Mouse (Mus musculus): ENCODE data around the gene Klhl42.

Gene Klhl42

DNA sequence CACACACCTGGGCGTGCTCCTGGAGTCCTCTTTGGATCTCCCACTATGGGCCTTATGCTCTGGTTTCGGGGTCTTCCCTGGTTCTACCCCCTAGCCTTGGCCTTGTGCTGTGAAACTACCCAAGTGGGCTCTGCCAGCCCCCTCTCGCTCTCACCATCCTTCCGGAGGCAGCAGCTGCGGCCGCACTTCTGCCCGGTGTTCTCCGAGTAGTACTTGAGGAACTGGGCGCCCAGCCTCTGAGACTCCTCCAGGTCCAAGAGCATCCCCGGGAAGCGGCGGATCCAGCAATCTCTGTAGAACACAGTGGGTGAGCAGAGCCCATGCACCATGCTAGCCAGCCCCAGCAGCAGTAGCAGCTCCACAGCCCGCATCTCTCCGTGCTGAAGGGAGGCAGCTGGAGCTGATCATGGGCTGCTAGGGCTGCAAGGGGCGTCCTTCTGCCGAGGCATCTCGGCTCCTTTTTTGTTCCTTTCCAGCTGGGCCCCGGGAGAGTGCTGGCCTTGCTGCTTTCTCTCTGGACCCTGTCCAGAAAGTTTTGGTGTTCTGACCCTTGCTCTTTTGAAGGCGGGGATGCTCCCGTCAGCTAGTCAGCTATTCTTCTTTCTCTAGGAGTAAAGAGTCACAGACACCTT is 4.5 kb upstream of the Klhl42 start, which contains the start of gene Mansc4:
Gene Mansc4 (minus strand): TSS at position 439 of the 632 bp plus-strand sequence.
- DNase-seq (ENCODE audit: low spot score in 2 of 2): peak in 1 of 2 experiments; percentile 62

DNA sequence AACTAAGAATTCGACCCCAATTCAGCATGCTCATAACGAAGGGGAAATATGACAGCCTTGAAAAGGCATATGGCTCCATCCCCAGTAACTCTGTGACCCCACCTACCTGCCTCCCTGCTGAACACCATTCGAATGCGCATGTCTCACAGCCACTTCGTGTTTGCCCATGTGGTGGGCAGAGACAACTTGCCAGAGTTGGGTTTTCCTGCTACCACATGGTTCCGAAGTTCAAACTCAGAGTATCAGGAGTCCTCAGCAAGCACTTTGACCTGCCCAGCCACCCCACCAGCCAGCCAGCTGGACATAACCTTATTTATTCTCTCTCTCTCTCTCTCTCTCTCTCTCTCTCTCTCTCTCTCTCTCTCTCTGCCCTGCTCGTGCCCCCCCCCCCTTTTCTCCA is 3.4 kb upstream of the Klhl42 start:
- DNase-seq (ENCODE audit: low spot score in 2 of 2): no peak

DNA sequence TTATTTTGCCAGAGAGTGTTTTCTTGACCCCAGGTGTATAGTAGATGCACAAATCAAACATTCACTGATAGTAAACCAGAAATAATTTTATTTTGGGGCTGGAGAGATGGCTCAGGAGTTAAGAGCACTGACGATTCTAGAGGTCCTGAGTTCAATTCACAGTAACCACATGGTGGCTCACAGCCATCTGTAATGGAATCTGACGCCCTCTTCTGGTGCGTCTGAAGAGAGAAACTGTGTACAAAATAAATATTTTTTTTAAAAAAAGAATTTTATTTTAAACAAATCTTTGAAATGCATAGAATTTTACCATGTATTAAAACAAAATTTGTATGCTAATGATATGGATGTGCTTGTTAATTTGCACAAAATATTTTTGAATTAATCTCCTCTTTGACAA is 2.7 kb upstream of the Klhl42 start:
- DNase-seq (ENCODE audit: low spot score in 2 of 2): no peak

DNA sequence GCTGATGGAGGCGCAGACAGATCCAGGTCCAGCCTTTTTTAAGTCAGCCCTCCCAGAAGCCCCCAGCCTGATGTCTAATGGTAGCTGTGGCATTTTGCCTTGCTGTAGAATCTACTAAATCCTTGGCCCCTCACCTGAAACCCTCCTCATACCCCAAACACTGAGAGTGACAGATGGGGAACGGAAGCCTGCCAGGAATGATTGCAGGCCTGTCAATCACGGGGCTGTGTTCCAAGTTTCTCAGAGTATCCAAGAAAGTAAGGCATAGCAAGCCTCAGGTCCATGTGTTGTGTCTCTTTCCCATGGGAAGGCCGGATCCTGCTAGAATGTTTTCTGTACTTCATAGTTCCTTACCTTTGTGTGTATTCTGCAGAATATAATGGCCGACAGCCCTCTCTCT is 988 bp upstream of the Klhl42 start:
- no peak for DNase-seq (ENCODE audit: low spot score in 2 of 2)

DNA sequence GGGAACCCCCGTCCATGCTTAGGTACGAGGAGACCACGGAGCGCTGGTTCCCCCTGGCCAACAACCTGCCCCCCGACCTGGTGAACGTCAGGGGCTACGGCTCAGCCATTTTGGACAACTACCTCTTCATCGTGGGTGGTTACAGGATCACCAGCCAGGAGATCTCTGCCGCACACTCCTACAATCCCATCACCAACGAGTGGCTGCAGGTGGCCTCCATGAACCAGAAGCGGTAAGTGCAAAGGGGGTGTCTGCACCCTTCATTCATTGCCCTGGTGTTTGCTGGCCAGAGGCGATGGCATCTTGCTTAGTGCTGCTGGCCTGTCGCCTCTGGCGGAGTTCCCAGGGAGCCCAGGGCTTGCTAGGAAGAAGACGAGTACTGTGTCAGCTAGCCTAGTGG is 957 bp downstream of the Klhl42 start:
- DNase-seq (ENCODE audit: low spot score in 2 of 2): no peak

DNA sequence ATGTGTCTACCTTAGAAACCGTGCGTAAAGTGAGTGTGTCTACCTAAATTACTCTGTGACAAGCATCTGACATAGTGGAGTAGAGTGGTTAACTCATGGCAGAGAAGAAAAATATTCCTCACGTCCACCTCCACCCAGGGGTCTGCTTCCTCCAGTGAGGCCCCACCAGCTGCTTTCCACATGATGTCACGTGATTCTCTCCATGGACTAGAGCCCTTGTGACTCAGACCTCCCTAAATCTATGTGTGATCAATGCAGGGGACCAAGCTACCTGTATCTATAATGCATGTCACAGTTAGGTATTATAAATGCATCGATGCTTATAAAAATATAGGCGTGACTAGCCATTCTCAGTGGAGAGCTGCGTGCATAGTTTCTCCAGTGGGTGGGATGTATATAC is 3.6 kb downstream of the Klhl42 start:
- no peak for DNase-seq (ENCODE audit: low spot score in 2 of 2)

DNA sequence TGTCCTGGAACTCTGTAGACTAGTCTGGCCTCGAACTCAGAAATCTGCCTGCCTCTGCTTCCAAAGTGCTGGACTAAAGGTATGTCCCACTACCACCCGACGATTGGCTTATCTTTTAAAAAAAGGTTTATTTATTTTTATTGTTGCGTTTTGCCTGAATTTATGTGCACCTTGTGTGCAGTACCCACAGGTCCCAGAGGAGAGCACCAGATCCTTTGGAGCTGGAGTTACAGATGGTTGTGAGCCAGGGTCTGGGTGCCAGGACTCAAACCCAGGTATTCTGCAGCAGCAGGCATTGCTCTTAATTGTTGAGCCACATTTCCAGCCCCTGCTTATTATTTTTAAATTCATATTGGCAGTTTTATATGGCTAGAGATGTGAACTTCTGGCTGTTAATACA is 4.9 kb downstream of the Klhl42 start:
- no peak for DNase-seq (ENCODE audit: low spot score in 2 of 2)

DNA sequence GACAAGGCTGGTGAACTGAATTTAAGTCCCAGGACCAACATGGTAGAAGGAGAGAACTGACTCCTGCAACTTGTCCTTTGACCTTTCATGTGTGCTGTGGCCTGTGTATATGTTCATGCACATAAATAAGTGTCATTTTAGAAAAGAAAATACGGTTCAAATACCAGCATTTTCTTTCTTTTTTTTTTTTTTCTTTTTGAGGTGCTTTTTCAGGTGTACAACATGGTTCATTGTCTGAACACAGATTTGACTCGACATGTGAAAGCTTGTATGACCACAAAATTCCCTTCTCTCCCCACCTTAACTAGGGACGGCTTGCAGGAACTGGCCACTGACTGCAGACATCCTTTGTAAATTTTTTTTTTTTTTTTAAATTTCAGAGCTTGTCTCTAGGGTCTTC is 5.8 kb downstream of the Klhl42 start:
- DNase-seq (ENCODE audit: low spot score in 2 of 2): no peak

DNA sequence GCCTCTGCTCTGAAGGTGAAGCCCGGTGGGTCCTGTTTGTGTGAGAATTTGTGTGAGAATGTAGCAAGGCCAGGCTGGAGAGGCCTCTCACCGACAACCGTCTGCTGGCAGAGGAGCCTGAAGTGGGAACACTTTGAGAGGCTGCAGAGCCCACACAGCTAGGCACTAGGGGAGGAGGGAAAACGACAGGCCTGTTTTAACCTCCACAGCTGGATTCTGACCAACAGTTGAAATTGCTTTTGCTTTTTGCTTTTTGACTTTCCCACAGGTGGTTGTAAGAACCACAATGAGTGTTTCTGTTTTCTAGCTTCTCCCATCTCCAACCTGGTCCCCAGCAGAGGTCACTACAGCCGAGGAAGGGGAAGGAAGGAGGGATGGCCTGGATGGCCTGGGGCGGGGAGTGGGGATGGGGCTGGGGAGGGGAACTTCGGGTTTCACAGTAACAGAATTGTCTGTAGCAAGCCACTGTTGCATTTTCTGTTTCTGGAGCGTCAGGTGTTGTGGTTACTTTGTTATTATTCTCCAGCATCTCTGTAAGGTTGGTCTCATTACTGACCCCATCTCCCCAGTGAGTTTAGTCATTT is 6.3 kb downstream of the Klhl42 start:
- DNase-seq (ENCODE audit: low spot score in 2 of 2): no peak

DNA sequence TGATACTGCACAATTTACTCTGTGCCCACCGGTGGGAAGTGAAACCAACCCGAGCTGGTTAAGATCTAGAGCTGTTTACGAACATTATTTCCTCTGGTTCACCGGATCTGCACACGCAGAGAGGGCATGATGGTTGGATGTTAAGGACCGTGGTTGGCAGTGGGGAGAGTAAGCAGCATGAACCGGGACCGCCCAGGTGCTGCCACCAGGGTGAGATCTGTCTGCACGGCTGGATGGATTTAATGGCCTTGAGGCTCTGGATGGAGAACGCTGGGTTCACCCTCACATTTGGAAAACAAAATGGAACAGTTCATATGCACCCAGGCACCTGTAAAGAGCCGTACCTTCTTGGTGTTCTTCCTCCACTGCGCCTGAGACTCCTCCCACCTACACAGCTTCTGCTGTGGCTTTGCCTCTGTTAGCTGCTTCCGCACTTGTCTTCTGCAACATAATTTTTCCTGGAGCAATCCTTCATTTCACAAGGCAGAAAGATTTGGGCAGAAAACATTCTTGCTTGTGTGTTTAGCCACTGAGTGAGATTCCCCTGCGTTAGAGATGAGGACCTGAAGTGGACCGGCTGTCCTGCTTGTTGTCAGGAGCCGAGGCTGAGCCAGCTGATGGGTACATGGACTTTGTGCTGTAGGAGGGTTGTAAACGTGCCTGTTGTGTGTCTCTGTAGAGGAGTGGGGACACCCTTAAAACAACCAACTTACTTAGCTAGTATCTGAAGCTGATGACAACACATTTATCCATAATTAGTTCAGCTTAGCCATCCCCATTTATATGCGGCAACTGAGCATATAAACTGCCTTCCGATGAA is 8.5 kb downstream of the Klhl42 start:
- no peak for DNase-seq (ENCODE audit: low spot score in 2 of 2)

DNA sequence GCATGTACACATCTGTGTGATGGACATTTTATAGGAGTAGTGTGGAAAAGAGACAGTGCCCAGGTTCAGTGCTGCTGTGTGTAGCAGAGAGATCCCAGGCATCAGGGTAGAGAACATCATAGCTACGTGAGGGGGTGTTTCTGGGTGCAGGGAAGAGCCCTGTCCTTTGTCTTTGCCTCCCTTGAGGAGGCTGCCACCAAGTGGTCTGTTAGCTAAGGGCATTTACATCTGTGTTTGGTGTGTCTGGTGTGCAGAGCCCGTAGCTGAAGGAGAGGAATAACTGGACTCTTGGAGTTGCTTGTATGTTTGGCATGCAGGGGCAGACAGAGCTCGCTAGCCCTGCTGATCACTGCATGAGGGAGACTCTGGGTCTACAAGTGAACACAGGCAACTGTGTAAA is 11.1 kb downstream of the Klhl42 start:
- no peak for DNase-seq (ENCODE audit: low spot score in 2 of 2)

DNA sequence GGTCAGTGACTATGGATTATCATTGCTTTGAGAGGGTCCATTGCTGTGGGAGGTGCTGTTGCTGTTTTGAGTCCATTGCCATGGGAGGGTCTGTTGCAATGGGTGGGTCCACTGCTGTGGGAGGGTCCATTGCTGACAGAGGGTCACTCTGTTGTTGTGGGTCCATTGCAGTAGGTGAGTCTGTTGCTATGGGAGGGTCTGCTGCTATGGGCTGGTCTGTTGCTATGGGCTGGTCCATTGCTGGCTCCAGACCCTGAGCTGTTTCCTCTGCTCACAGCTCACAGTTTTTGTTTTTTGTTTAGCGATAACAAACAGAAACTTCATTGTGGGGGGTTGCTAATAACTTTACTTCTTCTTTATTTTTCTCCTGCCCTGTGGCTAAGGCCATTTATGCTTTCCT is 14.3 kb downstream of the Klhl42 start:
- no peak for DNase-seq (ENCODE audit: low spot score in 2 of 2)

DNA sequence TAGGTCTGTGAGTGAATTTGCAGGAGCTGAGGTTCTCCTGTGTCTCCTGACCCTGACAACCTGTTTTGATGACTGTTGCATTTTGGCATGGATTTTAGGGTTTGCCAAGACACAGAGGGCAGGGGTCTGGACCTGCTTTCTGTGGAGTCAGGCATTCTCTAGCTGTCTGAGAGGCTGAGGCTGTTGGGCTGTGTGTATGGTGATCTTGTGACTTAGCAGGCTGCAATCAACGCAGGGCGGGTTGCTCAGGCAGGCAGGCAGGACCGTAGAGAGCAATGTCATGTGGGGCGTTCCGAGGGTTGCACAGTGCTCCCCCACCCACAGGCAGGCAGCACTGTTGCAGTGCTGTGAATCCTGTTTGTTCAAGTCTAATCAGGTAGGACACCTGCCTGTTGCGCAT is 15.5 kb downstream of the Klhl42 start:
- no peak for DNase-seq (ENCODE audit: low spot score in 2 of 2)

DNA sequence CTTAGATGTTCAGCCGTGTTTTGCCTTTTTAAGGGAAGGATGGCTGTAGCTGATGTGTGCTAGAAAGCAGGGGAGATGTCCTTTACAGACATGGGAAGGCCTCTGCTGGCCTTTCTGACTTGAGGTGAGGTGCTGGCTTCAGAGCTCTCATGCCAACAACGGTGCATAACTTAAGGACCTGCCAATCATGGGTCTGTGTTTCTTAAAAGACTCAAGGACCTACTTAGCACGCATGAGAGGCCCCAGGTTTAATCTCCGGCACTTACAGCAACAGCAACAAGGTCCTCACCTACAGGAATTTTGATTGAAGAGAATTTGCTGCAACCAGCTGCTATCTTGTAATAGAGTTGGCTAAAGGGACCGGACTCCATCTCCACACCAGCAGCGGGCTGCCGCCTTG is 18.1 kb downstream of the Klhl42 start:
- no peak for DNase-seq (ENCODE audit: low spot score in 2 of 2)

DNA sequence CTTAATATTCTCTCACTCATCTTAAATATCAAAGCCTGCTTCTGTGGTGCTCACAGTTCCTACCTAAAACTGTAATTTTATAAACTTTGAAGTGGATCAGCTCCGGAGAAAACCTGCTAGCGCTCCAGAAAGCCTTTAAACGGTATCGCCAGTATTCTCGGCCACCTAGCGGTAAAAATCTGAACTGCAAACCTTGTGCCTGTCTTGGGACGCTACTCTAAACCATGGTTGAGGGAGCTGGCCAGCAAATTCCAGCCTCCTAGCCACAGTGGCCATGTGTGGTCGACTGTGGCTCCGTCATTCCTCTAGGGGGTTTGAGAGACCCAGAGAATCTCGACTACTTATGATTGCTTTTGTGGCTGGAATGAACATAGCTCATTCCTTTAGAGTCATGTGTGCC is 25.4 kb downstream of the Klhl42 start:
- DNase-seq (ENCODE audit: low spot score in 2 of 2): peak; percentile 58 to 86

DNA sequence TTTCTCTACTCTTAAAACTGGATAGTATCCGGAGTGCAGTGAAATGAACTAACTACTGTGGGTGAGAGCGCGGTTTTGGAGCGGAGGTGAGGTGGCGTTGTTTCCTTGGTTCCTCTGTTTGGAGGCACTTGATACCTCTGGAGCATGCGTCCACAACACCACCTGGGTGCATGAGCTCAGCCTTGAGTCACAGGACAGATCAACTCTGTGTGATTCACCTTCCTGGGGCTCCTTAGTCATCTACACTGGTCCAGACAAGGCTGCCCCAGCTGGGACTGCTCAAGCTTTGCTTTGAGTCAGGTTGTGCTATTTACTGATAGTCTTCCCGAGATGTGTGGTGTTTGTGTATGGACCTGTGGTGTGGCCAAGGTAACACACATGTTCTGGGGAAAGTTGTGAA is 26.6 kb downstream of the Klhl42 start:
- no peak for DNase-seq (ENCODE audit: low spot score in 2 of 2)

DNA sequence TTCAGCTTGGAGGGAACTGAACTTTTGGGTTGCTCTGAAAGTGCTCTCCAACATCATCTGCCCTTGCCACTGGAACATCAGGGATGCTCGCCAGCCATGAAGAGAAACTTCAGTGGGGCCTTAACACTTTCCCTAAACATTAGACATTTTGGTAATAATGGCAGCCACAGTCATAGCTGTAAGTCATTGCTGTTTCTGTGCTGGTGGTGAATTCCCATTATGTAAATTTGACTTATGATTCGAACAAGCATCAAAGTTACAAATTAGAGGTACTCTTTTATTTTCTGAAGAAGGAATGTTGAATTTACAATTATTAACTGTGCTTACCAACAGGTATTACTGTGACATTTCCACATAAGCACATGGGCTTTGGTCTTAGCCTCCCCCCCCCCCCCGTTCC is 27.0 kb downstream of the Klhl42 start:
- no peak for DNase-seq (ENCODE audit: low spot score in 2 of 2)

DNA sequence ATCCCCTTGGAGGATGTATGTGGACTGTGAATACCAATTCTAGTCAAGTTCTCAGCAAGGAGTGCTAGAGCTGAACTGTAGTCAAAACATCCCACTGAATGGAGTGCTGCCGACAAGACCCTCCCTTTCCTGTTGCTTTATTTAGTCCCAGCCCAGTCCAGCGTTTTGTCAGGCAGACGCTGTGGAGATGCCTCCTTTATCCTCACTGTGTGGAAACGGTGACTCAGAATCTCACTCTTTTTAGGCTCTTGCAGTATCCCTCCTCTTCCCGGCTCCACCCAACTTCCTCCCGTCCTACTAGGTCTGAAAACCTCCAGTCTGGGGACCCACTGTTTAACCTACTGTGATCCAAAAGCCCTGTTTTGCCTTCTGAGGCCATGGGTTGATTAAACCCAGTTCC is 30.1 kb downstream of the Klhl42 start:
- no peak for DNase-seq (ENCODE audit: low spot score in 2 of 2)

DNA sequence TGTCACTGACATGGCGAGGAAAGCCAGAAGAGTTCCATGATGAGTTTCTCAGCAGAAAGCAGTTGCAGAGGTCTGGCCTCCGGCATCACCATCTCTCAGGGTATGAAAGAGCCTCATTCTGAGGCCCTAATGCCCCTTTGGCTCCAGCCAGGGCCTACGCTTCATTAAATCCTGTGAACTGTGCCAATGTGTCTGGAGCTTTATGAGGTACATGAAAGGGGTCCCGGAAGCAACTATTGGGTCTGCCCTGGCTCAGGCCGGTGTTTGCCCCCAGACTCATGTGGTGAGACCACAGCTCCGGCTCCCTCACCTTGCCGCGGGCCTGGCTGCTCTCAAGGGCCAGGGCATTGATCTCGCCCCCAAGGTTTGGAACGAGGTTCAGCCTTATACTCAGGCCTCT is 36.1 kb downstream of the Klhl42 start:
- DNase-seq (ENCODE audit: low spot score in 2 of 2): no peak

DNA sequence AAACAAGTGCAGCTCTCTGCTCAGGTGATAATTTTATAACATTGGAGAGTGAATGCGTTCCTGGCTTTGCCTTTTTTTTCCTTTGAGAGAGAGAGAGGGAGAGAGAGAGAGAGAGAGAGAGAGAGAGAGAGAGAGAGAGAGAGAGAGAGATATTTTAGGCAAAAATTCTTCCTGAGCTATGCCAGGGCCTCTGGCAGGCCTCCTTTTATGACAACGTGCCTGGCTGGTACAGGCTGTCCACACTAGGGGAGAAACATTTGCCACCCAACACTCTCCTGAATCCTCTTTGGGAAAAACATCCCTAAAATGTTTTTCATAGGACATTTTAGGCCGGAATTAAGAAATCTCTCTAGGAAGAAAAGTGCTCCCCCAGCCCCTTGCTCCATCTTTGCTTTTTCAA is 47.1 kb downstream of the Klhl42 start:
- DNase-seq (ENCODE audit: low spot score in 2 of 2): no peak

DNA sequence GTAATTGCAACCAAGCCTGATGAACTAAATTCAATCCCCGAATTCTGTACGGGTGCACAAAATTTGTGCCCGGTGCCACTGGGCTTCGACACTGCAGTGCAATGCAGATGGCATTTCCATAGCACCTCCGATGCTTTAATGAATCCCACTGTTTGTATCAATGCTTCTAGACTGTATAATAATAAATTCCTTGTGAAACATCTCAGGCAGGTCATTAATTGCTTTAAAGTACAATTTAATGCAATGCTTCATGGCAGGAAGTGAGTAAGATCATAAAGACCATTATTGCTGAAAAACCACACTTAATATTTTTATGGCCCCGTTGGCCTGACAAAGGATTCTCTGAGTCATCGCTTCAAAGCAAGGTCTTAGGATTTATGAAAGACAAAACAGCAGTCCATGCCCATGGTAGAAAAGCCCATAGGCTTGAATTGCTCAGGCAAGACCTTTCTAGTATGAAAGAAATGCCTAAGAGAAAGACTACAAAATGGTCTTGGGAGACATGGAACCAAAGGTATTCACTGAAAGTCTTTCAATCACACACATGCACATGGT is 49.5 kb downstream of the Klhl42 start:
- no peak for DNase-seq (ENCODE audit: low spot score in 2 of 2)

DNA sequence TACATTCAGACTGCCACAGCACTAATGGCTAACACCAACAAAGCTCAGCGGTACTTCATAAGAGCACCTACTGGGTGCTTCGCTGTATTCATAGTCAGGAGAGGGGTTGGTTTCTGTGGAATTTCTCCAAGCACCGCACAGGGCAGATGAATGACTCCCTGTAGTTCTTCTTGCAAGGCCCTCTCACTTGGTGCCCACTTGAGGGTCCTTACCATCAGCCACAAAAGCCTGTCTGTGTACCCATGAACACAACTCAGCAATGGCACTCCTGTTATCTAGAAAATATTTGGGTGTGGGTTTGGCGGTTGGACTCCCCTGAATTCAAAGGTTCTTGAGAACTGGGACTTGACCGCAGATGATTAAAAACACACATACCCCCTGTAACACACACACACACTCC is 53.5 kb downstream of the Klhl42 start:
- no peak for DNase-seq (ENCODE audit: low spot score in 2 of 2)

DNA sequence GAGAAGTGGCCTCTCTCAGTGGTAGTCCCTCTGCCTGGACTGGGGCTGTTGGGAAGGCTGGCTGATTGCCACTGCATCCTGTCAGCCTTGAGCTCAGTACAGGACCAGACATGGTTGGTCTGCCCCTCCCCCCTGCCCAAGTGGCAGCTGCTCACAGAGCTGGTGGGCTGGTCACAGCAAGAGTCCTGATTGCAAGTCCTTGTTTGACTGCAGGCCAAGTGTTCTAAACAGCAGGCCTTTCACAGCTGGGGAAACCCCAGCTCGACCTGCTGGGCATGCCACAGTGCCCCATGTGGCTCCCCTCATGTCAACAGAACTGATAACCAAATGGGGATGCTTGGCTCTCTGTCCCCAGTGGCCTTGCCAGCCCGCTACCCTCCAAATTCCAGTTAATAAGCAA is 54.1 kb downstream of the Klhl42 start:
- peak in 1 of 2 experiments; percentile 68 for DNase-seq (ENCODE audit: low spot score in 2 of 2)
